Mouse (Mus musculus): ENCODE results near the gene Fsip1. TPM values are rescaled to one million over a fixed set of nuclear protein-coding genes. Genes with fewer than 3 reads are reported as not detected.

The Fsip1 gene
- polyA plus RNA-seq, 1 experiment from 2014 or later, result 0.21 TPM

GRCm38 (mm10) chr2:118137071-118137470 is 119.7 kb downstream of the Fsip1 start:
- Histone ChIP-seq H3K9ac (replicated peaks) (no peak overlapping the region), H3K4me2 (ENCODE audit: low read depth, low read length) (no peak overlapping the region), H3K27ac (ENCODE audit: low read depth) (no peak overlapping the region), H3K9me3 (ENCODE audit: low read length) (no peaks in the 10 kb centered on the region), H3K27me3 (ENCODE audit: insufficient read depth, low read length) (no peaks in the 10 kb centered on the region), H3K4me3 (ENCODE audit: low read depth, low read length) (no peak overlapping the region), H3K36me3 (replicated peaks; ENCODE audit: insufficient read depth, low read length) (no peaks in the 10 kb centered on the region), H3K4me1 (ENCODE audit: insufficient read depth) (no peaks in the 10 kb centered on the region)
- no peak for DNase-seq
- WGBS (ENCODE audit: insufficient replicate concordance), result 75% methylated on average over 9 of the region's 9 CpGs
- ATAC-seq, result no peak
- TF ChIP-seq EP300 (IDR thresholded peaks at IDR 0.05; ENCODE audit: low read depth) (no peak), CTCF (IDR thresholded peaks at IDR 0.05; ENCODE audit: low read depth) (no peak)

- peaks cover 9% of the 10 kb centered on the region; the same call in 1 of the 2 replicates for H3K36me3 ChIP-seq (replicated peaks; ENCODE audit: insufficient read depth, low read length)
- DNase-seq, result no peak
- H3K27me3 ChIP-seq (ENCODE audit: insufficient read depth, low read length), result no peaks in the 10 kb centered on the region
- no peak overlapping the region for H3K27ac ChIP-seq (ENCODE audit: low read depth)
- 66% methylated on average over 3 of the region's 3 CpGs for WGBS (ENCODE audit: insufficient replicate concordance)
- no peak overlapping the region for H3K4me3 ChIP-seq (ENCODE audit: low read depth, low read length)
- ATAC-seq, result no peak
- H3K9me3 ChIP-seq (ENCODE audit: low read length), result no peaks in the 10 kb centered on the region
- H3K4me1 ChIP-seq (ENCODE audit: insufficient read depth), result no peaks in the 10 kb centered on the region
- H3K4me2 ChIP-seq (ENCODE audit: low read depth, low read length), result no peak overlapping the region
- TF ChIP-seq EP300 (IDR thresholded peaks at IDR 0.05; ENCODE audit: low read depth), result no peak
- no peak for TF ChIP-seq CTCF (IDR thresholded peaks at IDR 0.05; ENCODE audit: low read depth)
- H3K9ac ChIP-seq (replicated peaks), result no peak overlapping the region
Measured at GRCm38 (mm10) chr2:118128313-118128712, 128.5 kb downstream of the Fsip1 start.

- H3K9ac ChIP-seq (replicated peaks), result no peak overlapping the region
- H3K36me3 ChIP-seq (replicated peaks; ENCODE audit: insufficient read depth, low read length), result peaks cover 11% of the 10 kb centered on the region
- H3K4me1 ChIP-seq (ENCODE audit: insufficient read depth), result no peaks in the 10 kb centered on the region
- no peaks in the 10 kb centered on the region for H3K9me3 ChIP-seq (ENCODE audit: low read length)
- WGBS (ENCODE audit: insufficient replicate concordance), result 79% methylated on average over 5 of the region's 5 CpGs
- no peak overlapping the region for H3K4me2 ChIP-seq (ENCODE audit: low read depth, low read length)
- no peak overlapping the region for H3K4me3 ChIP-seq (ENCODE audit: low read depth, low read length)
- DNase-seq (no peak), ATAC-seq (no peak)
- no peak overlapping the region for H3K27ac ChIP-seq (ENCODE audit: low read depth)
- H3K27me3 ChIP-seq (ENCODE audit: insufficient read depth, low read length), result no peaks in the 10 kb centered on the region
- no peak for TF ChIP-seq EP300 (IDR thresholded peaks at IDR 0.05; ENCODE audit: low read depth)
- no peak for TF ChIP-seq CTCF (IDR thresholded peaks at IDR 0.05; ENCODE audit: low read depth)
Measured at GRCm38 (mm10) chr2:118127516-118128288, 129.1 kb downstream of the Fsip1 start.

GRCm38 (mm10) chr2:118125943-118126470 is 130.8 kb downstream of the Fsip1 start:
- ATAC-seq, result no peak

GRCm38 (mm10) chr2:118125211-118125939 is 131.4 kb downstream of the Fsip1 start:
- H3K36me3 ChIP-seq (replicated peaks; ENCODE audit: insufficient read depth, low read length), result peaks cover 14% of the 10 kb centered on the region
- 75% methylated on average over 11 of the region's 11 CpGs for WGBS (ENCODE audit: insufficient replicate concordance)
- H3K27me3 ChIP-seq (ENCODE audit: insufficient read depth, low read length), result no peaks in the 10 kb centered on the region
- ATAC-seq (no peak), DNase-seq (no peak)
- no peak overlapping the region for H3K4me3 ChIP-seq (ENCODE audit: low read depth, low read length)
- TF ChIP-seq CTCF (IDR thresholded peaks at IDR 0.05; ENCODE audit: low read depth), result no peak
- no peak for TF ChIP-seq EP300 (IDR thresholded peaks at IDR 0.05; ENCODE audit: low read depth)
- no peak overlapping the region for H3K9ac ChIP-seq (replicated peaks)
- H3K4me1 ChIP-seq (ENCODE audit: insufficient read depth), result no peaks in the 10 kb centered on the region
- H3K27ac ChIP-seq (ENCODE audit: low read depth), result no peak overlapping the region
- H3K9me3 ChIP-seq (ENCODE audit: low read length), result no peaks in the 10 kb centered on the region
- H3K4me2 ChIP-seq (ENCODE audit: low read depth, low read length), result no peak overlapping the region

More at GRCm38 (mm10) chr2:118125943-118126470, 130.8 kb downstream of the Fsip1 start:
- H3K36me3 ChIP-seq (replicated peaks; ENCODE audit: insufficient read depth, low read length), result peaks cover 11% of the 10 kb centered on the region
- no peak overlapping the region for H3K4me2 ChIP-seq (ENCODE audit: low read depth, low read length)
- H3K4me1 ChIP-seq (ENCODE audit: insufficient read depth), result no peaks in the 10 kb centered on the region
- no peak overlapping the region for H3K27ac ChIP-seq (ENCODE audit: low read depth)
- H3K4me3 ChIP-seq (ENCODE audit: low read depth, low read length), result no peak overlapping the region
- H3K9ac ChIP-seq (replicated peaks), result no peak overlapping the region
- TF ChIP-seq EP300 (IDR thresholded peaks at IDR 0.05; ENCODE audit: low read depth) (no peak), CTCF (IDR thresholded peaks at IDR 0.05; ENCODE audit: low read depth) (no peak)
- no peaks in the 10 kb centered on the region for H3K27me3 ChIP-seq (ENCODE audit: insufficient read depth, low read length)
- no peaks in the 10 kb centered on the region for H3K9me3 ChIP-seq (ENCODE audit: low read length)
- 53% methylated on average over 7 of the region's 7 CpGs for WGBS (ENCODE audit: insufficient replicate concordance)
- DNase-seq, result no peak

GRCm38 (mm10) chr2:118124437-118124836 is 132.3 kb downstream of the Fsip1 start:
- Histone ChIP-seq H3K4me2 (ENCODE audit: low read depth, low read length) (no peak overlapping the region), H3K36me3 (replicated peaks; ENCODE audit: insufficient read depth, low read length) (peaks cover 14% of the 10 kb centered on the region), H3K27me3 (ENCODE audit: insufficient read depth, low read length) (no peaks in the 10 kb centered on the region), H3K4me3 (ENCODE audit: low read depth, low read length) (no peak overlapping the region), H3K9me3 (ENCODE audit: low read length) (no peaks in the 10 kb centered on the region), H3K9ac (replicated peaks) (no peak overlapping the region), H3K27ac (ENCODE audit: low read depth) (no peak overlapping the region), H3K4me1 (ENCODE audit: insufficient read depth) (no peaks in the 10 kb centered on the region)
- DNase-seq (no peak), ATAC-seq (no peak)
- TF ChIP-seq EP300 (IDR thresholded peaks at IDR 0.05; ENCODE audit: low read depth) (no peak), CTCF (IDR thresholded peaks at IDR 0.05; ENCODE audit: low read depth) (no peak)
- 83% methylated on average over 7 of the region's 7 CpGs for WGBS (ENCODE audit: insufficient replicate concordance)

Data from liver, postnatal 0 days (tissue).